In genomic region chr2:133550238-133550682, GRCm38 (mm10) we compare ENCODE assay signal across 8 mouse cellular contexts. TPM values are rescaled to one million over a fixed set of nuclear protein-coding genes. Genes with fewer than 3 reads are reported as not detected.
DNase-seq lines count a peak whose midpoint lies in the region; ATAC-seq and TF ChIP-seq lines count a peak whose summit lies in the region.

No protein-coding gene starts in this region.

- no peak for ATAC-seq in CD4-positive, CD25-positive, alpha-beta regulatory T cell, adult 4 months
- no peak for ATAC-seq in kidney, postnatal 0 days (replicated peaks; ENCODE audit: low FRiP score, low read depth)
- ATAC-seq in limb, embryonic 14.5 days (ENCODE audit: low FRiP score, low read depth) = no peak

- WGBS in kidney, postnatal 0 days = 13% methylated on average over 4 of the region's 4 CpGs
- WGBS in limb, embryonic 14.5 days = 12% methylated on average over 4 of the region's 4 CpGs

- no peak overlapping the region for H3K9ac ChIP-seq in kidney, postnatal 0 days (ENCODE audit: low read depth, low read length)
- no peak overlapping the region for H3K9ac ChIP-seq in limb, embryonic 14.5 days (ENCODE audit: low read depth, low read length, severe bottlenecking)

- H3K4me1 ChIP-seq in kidney, postnatal 0 days (replicated peaks; ENCODE audit: insufficient read depth, low read length) = peaks cover 7% of the 10 kb centered on the region; the same call in 1 of the 2 replicates
- H3K4me1 ChIP-seq in limb, embryonic 14.5 days (ENCODE audit: control insufficient read depth, insufficient read depth, low read length) = peaks cover 16% of the 10 kb centered on the region; the same call in 1 of the 2 replicates

- peaks cover 12% of the 10 kb centered on the region; the same call in 1 of the 2 replicates for H3K27me3 ChIP-seq in kidney, postnatal 0 days (ENCODE audit: insufficient read depth, low read length)
- no peaks in the 10 kb centered on the region for H3K27me3 ChIP-seq in limb, embryonic 14.5 days (ENCODE audit: control insufficient read depth, insufficient read depth, low read length)

- H3K27ac ChIP-seq in kidney, postnatal 0 days = no peak overlapping the region
- H3K27ac ChIP-seq in limb, embryonic 14.5 days (replicated peaks; ENCODE audit: low read depth, low read length) = no peak overlapping the region

- no peaks in the 10 kb centered on the region for H3K9me3 ChIP-seq in kidney, postnatal 0 days (replicated peaks; ENCODE audit: low read length)
- no peaks in the 10 kb centered on the region for H3K9me3 ChIP-seq in limb, embryonic 14.5 days (ENCODE audit: control insufficient read depth, low read length)

- no peak overlapping the region for H3K4me3 ChIP-seq in kidney, postnatal 0 days (replicated peaks; ENCODE audit: low read depth, low read length)
- H3K4me3 ChIP-seq in limb, embryonic 14.5 days (replicated peaks; ENCODE audit: low read length) = no peak overlapping the region

- peak; percentile 3 for DNase-seq in CD4-positive, CD25-positive, alpha-beta regulatory T cell, adult 2 months (ENCODE audit: low read depth, low spot score)
- peak; percentile 61 for DNase-seq in 416B (ENCODE audit: low read depth)
- peak; percentile 29 for DNase-seq in c-Kit-positive CD71-positive TER-119-negative erythroid progenitor cells, embryonic 14.5 days (ENCODE audit: low read depth)
- DNase-seq in frontal cortex, postnatal 36 days (ENCODE audit: low spot score in 2 of 2) = peak; percentile 56 to 85
- peak; percentile 88 for DNase-seq in kidney, postnatal 0 days (ENCODE audit: low spot score)
- DNase-seq in limb, embryonic 14.5 days (ENCODE audit: low spot score) = peak; percentile 76
- DNase-seq in ovary, postnatal 36 days (ENCODE audit: low spot score) = peak; percentile 29

- no peaks in the 10 kb centered on the region for H3K36me3 ChIP-seq in kidney, postnatal 0 days (ENCODE audit: insufficient read depth, low read length)
- H3K36me3 ChIP-seq in limb, embryonic 14.5 days (ENCODE audit: control insufficient read depth, insufficient read depth, low read length) = no peaks in the 10 kb centered on the region

- no peak overlapping the region for H3K4me2 ChIP-seq in kidney, postnatal 0 days (ENCODE audit: low read length)
- H3K4me2 ChIP-seq in limb, embryonic 14.5 days (replicated peaks; ENCODE audit: low read depth, low read length, severe bottlenecking) = peak overlapping the region; percentile 9; the same call in 1 of the 2 replicates

- no peak for TF ChIP-seq POLR2A in limb, embryonic 14.5 days (IDR thresholded peaks at IDR 0.05; ENCODE audit: borderline replicate concordance, extremely low read depth, insufficient read depth, insufficient read length)

- peak; percentile 86 for TF ChIP-seq CTCF in kidney, postnatal 0 days (IDR thresholded peaks at IDR 0.05; ENCODE audit: low read depth)

RNA-seq across cellular contexts. Expression of gene Bmp2, which starts 1.7 kb away (rescaled TPM):
- not detected for polyA plus RNA-seq in CD4-positive, CD25-positive, alpha-beta regulatory T cell, adult 4 months (2017; shearing (Covaris generic))
- polyA plus RNA-seq in kidney, postnatal 0 days (2015; fragmentation: Nextera tagmentation; extraction: Ambion mirVana) = 9.9 and 11.3 TPM in 2 replicates
- polyA plus RNA-seq in limb, embryonic 14.5 days (2012; rRNA removed) = 11.0 and 15.8 TPM in 2 replicates
- 14.9 and 20.6 TPM in 2 replicates for polyA plus RNA-seq in limb, embryonic 14.5 days (2014; fragmentation: Nextera tagmentation; extraction: Ambion mirVana)

Comparison
In these comparisons a context has a peak if more than half of its experiments do, and no peak if none do; other contexts are left out.
1. DNase-seq: peak in every context shown above with its lines; median percentile 88 in kidney, postnatal 0 days; 76 in limb, embryonic 14.5 days; 70 in frontal cortex, postnatal 36 days; 61 in 416B; 29 in c-Kit-positive CD71-positive TER-119-negative erythroid progenitor cells, embryonic 14.5 days; 29 in ovary, postnatal 36 days; 3 in CD4-positive, CD25-positive, alpha-beta regulatory T cell, adult 2 months.
2. RNA of gene Bmp2, which starts 1.7 kb away (polyA plus RNA-seq): 11.0 to 20.6 TPM in limb, embryonic 14.5 days and 9.9 to 11.3 TPM in kidney, postnatal 0 days; not detected in CD4-positive, CD25-positive, alpha-beta regulatory T cell, adult 4 months; every median in the first group is over 10 times any median in the second.